Mouse (Mus musculus) neural tube, embryonic 11.5 days (tissue): ENCODE results near the gene Rps6kb1. TPM values are rescaled to one million over a fixed set of nuclear protein-coding genes. Genes with fewer than 3 reads are reported as not detected.
A peak's percentile ranks its signal among the peaks of the same experiment; 100 is the strongest.

Experiments used
- ATAC-seq: fragments of 200-750 bp; cut with Nextera tagmentation; 2 replicates; pipeline ENCODE4 v1.8.0; 2017; ENCODE audit warnings: moderate number of reproducible peaks, mild to moderate bottlenecking, moderate TSS enrichment, moderate library complexity; ENCODE audit not compliant: insufficient read depth, low FRiP score, low TSS enrichment
- DNase-seq: peaks from one replicate; pipeline ENCODE4 v3.0.0-alpha.2; 2015; ENCODE audit warnings: low spot score
- H3K27ac ChIP-seq: fragments of 300-500 bp; sonication (generic); 2 replicates; pipeline ENCODE4 v1.5.1; 2014; ENCODE audit warnings: low read depth, mild to moderate bottlenecking, low read length
- H3K27me3 ChIP-seq: fragments of 300-500 bp; sonication (generic); 2 replicates; pipeline ENCODE4 v1.6.1; 2014; ENCODE audit warnings: mild to moderate bottlenecking, low read length, mixed read lengths; ENCODE audit not compliant: control insufficient read depth, insufficient read depth
- H3K36me3 ChIP-seq: fragments of 300-500 bp; sonication (generic); 2 replicates; pipeline ENCODE4 v1.6.1; 2014; ENCODE audit warnings: mild to moderate bottlenecking, low read length, moderate library complexity, mixed read lengths; ENCODE audit not compliant: control insufficient read depth, insufficient read depth
- H3K4me1 ChIP-seq: fragments of 300-500 bp; sonication (generic); 2 replicates; pipeline ENCODE4 v1.6.1; 2014; ENCODE audit warnings: low read length, mixed read lengths; ENCODE audit not compliant: control insufficient read depth, insufficient read depth
- H3K4me2 ChIP-seq: fragments of 300-500 bp; sonication (generic); 2 replicates; pipeline ENCODE4 v1.6.1; 2014; ENCODE audit warnings: low read depth, mild to moderate bottlenecking, moderate library complexity
- H3K4me3 ChIP-seq: fragments of 300-500 bp; sonication (generic); 2 replicates; pipeline ENCODE4 v1.5.1; 2014; ENCODE audit warnings: low read depth, low read length
- H3K9ac ChIP-seq: fragments of 300-500 bp; sonication (generic); 2 replicates; pipeline ENCODE4 v1.6.1; 2014; ENCODE audit warnings: mild to moderate bottlenecking, low read length
- H3K9me3 ChIP-seq: fragments of 300-500 bp; sonication (generic); 2 replicates; pipeline ENCODE4 v1.6.1; 2016; ENCODE audit warnings: low read length; ENCODE audit not compliant: control insufficient read depth
- WGBS: fragments of 180-500 bp; shearing (Covaris S2); extraction: QIAGEN DNeasy Blood & Tissue Kit; methylation state at CpG from one replicate; pipeline ENCODE4 v1.1.7; 2014; 5-methylcytosine and 5-hydroxymethylcytosine counted together
- polyA plus RNA-seq: library from polyadenylated mRNA; unstranded; fragments of >200 nt; fragmentation: Nextera tagmentation; extraction: Ambion mirVana; gene quantifications from 2 replicates; pipeline ENCODE4 v1.2.1, GENCODE M21; 2014

Gene Rps6kb1
- polyA plus RNA-seq: 56.4 and 57.7 TPM in 2 replicates

DNA sequence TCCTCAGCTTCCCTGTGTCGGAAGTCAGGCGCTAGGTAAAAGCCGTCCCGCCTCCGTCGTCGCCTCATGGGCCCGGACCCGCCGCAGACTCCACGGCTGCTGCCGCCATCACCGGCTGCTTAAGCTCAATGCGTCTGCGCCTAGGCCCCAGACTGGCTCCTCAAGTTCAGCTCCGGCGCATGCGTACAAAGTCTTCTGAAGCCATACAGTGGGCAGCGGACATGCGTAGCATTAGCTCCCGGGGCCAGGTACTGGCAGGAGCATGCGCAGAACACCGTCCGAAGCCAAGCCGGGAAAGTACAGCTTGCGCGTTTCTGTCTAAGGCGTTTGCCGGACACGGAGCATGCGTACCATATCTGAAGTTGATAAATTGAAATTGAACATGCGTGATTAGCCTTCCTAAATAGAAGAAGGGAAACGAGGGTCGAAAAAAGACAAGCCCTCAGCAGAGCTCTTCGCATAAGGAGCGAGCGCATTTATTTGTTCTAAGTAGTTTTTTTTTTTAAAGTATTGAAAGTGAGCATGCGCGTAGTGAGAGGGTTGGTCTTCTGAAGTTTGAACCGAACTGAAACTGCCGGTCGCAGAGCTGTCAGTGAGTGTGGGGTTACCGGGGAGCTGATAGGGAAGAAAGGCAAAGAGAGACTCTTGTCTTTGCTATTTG is at the start of gene Rps6kb1, which contains the start of gene Tubd1:
Rps6kb1 (minus strand) TSS at position 167 of the 661 bp plus-strand sequence.
Tubd1 (plus strand) TSS at position 353 of the 661 bp plus-strand sequence.
- DNase-seq (peak; percentile 99), ATAC-seq (peak; percentile 93)
- Histone ChIP-seq H3K27ac (peak within 1 kb of the TSS; percentile 83), H3K4me3 (peak within 1 kb of the TSS; percentile 98), H3K9me3 (no peaks in the 10 kb centered on the region), H3K9ac (peak within 1 kb of the TSS; percentile 89), H3K27me3 (no peaks in the 10 kb centered on the region), H3K4me2 (peak within 1 kb of the TSS; percentile 74), H3K4me1 (peaks cover 2% of the 10 kb centered on the region; the same call in 1 of the 2 replicates), H3K36me3 (no peaks in the 10 kb centered on the region)
- WGBS: under 1% methylated on average over 43 of the region's 43 CpGs

DNA sequence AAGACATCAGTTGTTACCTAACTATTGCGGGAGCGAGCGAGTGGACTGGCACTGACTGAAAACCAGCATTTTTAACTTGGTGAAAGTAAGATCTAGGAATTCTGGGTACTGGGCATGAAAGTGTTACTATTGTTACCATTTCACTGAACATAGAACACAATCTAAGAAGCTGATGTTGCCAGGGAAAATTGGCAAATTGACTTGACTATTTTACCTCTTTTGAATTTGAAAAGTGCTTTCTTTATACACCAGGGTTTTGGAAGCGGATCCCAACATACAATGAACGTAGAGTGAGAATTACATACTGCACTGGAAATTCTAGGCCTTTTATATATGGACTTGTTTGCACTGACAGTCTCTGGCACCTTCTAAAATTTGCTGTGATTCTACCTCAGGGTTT is 48.8 kb upstream of the Rps6kb1 start:
- DNase-seq (no peak), ATAC-seq (no peak)
- Histone ChIP-seq H3K4me3 (no peak overlapping the region), H3K27ac (no peak overlapping the region), H3K9me3 (no peaks in the 10 kb centered on the region), H3K27me3 (no peaks in the 10 kb centered on the region), H3K36me3 (no peaks in the 10 kb centered on the region), H3K9ac (no peak overlapping the region), H3K4me2 (no peak overlapping the region), H3K4me1 (no peaks in the 10 kb centered on the region)
- WGBS: 96% methylated on average over 5 of the region's 5 CpGs

DNA sequence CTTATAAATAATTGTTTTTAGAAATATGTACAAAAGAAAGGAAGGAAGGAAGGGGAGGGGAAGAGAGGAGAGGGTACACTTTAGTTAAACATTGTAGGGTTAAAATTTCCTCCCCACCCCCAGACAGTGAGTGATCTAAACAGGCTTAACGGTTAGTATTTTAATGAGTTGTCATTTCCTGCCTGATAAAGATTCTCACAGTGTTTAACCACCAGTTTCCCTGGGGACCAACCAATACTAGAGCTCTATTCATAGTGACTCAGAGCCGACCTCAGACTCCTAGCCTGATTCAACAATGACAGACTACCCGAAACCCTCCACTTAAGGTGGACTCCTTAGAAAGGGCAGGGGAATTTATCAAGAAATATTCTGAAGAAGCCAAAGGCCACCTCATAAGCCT is 48.4 kb upstream of the Rps6kb1 start:
- H3K4me2 ChIP-seq: no peak overlapping the region
- H3K9ac ChIP-seq: no peak overlapping the region
- H3K27ac ChIP-seq: no peak overlapping the region
- no peak for ATAC-seq
- H3K4me1 ChIP-seq: no peaks in the 10 kb centered on the region
- WGBS: 43% methylated on average over 3 of the region's 3 CpGs
- H3K36me3 ChIP-seq: no peaks in the 10 kb centered on the region
- no peak for DNase-seq
- no peaks in the 10 kb centered on the region for H3K9me3 ChIP-seq
- no peak overlapping the region for H3K4me3 ChIP-seq
- H3K27me3 ChIP-seq: no peaks in the 10 kb centered on the region

DNA sequence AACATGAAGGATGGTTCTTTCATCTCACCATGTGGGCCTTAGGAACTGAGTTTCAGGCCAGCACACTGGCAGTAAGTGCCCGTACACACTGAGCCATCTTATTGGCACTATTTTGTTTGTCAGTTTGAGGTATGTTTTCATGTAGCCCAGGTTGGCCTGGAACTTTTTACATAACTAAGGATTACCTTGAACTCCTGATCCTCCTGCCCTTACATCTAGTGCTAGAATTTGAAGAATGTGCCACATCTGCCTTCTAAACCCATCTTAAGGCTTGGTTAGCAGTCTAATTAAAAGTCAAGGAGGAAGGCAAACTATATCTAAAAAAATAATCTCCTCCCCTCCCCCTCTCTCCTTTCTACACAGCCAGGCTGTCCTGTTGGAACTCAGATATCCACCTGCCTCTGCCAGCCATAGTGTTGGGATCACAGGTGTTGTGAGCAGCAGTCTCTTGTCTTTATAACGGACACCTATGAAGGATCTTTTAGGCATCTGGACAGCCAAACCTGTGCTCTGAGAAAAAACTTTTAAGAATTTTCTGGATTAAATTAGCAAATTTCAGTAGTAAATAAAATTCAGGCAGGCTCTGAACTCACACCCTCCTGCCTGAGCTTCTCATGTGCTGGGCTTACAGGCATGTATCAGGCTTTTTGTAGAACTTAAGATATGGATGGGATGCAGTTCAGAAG is 47.5 kb upstream of the Rps6kb1 start:
- no peak for ATAC-seq
- no peak overlapping the region for H3K4me3 ChIP-seq
- DNase-seq: no peak
- H3K4me1 ChIP-seq: no peaks in the 10 kb centered on the region
- H3K27me3 ChIP-seq: no peaks in the 10 kb centered on the region
- no peak overlapping the region for H3K4me2 ChIP-seq
- no peak overlapping the region for H3K9ac ChIP-seq
- H3K36me3 ChIP-seq: no peaks in the 10 kb centered on the region
- H3K27ac ChIP-seq: no peak overlapping the region
- H3K9me3 ChIP-seq: no peaks in the 10 kb centered on the region
- WGBS: 90% methylated on average over 2 of the region's 2 CpGs

DNA sequence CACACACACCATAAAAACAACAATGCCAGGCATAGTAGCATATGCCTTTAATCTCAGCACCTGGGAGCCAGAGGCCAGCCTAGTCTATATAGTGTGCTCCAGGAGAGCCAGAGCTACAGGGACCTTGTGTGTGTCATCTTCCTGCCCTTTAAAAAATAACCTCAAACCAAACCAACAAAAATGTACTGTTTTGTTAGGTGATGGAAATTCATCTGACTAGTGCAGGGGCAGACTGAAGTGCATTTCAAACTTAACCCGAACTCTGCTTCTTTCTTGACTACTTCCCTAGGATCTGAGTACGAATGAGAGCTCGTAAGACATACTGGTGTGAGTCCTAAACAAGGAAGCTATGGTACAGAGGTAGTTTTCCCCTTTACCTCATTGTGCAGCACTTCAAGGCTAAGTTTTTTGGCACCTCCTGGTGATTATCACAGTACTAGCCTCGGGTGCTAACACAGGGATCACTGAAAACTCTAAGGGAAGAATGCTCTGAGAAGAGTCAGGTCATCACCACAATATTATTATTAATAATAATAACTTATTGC is 46.8 kb upstream of the Rps6kb1 start:
- Histone ChIP-seq H3K36me3 (no peaks in the 10 kb centered on the region), H3K27me3 (no peaks in the 10 kb centered on the region), H3K4me2 (no peak overlapping the region), H3K4me1 (peaks cover 2% of the 10 kb centered on the region; the same call in 1 of the 2 replicates), H3K27ac (no peak overlapping the region), H3K4me3 (no peak overlapping the region), H3K9me3 (no peaks in the 10 kb centered on the region), H3K9ac (no peak overlapping the region)
- no peak for ATAC-seq
- 92% methylated on average over 4 of the region's 4 CpGs for WGBS
- no peak for DNase-seq

DNA sequence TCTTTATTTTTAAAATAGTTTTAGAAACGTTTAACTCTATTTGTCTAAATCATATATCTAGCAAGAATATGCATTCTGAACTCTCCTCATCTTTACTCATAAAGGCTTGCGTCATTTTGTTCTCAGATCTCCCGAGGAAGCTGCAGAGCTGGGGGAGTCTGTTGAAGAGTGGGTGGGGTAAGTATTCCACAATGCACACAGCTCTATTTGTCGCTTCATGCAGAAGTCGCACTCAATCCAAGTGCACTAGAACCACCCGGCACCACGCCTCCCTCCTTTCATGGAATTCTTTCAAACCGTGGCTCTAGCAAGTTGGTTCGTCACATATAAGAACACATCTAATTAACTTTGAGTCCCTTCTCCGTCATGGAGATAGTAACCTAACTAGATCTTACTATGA is 46.0 kb upstream of the Rps6kb1 start:
- 93% methylated on average over 10 of the region's 10 CpGs for WGBS

DNA sequence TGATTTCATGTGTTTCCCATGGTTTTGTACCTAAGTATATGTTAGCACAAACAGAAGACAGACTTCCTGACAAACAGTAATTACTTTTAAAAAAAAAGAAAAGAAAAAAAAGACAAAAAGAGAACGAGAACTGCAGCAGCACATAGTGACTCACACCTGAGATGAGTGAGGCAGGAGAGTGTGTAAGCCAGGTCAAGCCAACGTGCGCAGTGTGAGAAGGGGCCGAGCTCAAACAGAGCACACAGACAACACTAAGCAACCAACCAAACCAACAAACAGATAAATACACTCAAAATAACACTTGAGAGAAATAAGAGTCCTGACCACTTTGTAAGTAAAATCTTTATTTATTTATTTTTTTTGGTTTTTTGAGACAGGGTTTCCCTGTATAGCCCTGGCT is 45.5 kb upstream of the Rps6kb1 start:
- Histone ChIP-seq H3K36me3 (no peaks in the 10 kb centered on the region), H3K4me2 (no peak overlapping the region), H3K9me3 (no peaks in the 10 kb centered on the region), H3K27me3 (no peaks in the 10 kb centered on the region), H3K4me3 (no peak overlapping the region), H3K4me1 (peaks cover 2% of the 10 kb centered on the region; the same call in 1 of the 2 replicates), H3K27ac (no peak overlapping the region), H3K9ac (no peak overlapping the region)
- DNase-seq (no peak), ATAC-seq (no peak)
- 96% methylated on average over 4 of the region's 4 CpGs for WGBS

More for the DNA sequence above, 46.0 kb upstream of the Rps6kb1 start:
- Histone ChIP-seq H3K4me2 (no peak overlapping the region), H3K27me3 (no peaks in the 10 kb centered on the region), H3K9me3 (no peaks in the 10 kb centered on the region), H3K36me3 (no peaks in the 10 kb centered on the region), H3K9ac (no peak overlapping the region), H3K4me1 (peaks cover 2% of the 10 kb centered on the region; the same call in 1 of the 2 replicates), H3K4me3 (no peak overlapping the region), H3K27ac (no peak overlapping the region)
- ATAC-seq (no peak), DNase-seq (no peak)

DNA sequence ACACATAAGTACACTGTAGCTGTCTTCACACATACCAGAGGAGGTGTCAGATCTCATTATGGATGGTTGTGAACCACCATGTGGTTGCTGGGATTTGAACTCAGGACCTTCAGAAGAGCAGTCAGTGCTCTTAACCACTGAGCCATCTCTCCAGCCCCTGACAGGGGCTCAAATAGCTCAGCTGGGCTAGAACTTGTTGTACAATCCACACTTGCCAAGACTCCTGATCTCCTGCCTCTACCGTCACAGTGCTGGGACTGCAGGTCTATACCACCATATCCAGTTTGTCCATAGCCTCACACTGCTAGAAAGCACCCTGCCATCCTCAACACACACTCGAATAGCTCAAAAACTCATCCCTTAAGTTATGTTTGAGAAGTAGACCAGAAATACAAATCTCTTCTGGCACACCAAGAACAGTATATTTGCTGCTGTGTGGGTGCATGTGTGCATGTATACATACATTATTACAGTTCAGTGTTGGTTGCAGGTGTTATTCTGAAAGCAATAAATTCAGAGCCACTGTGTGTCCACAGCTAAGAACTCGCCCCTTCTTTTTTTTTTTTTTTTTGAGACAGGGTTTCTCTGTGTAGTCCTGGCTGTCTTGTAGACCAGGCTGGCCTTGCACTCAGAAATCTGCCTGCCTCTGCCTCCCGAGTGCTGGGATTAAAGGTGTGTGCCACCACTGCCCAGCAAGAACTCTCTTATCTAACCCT is 44.1 kb upstream of the Rps6kb1 start:
- Histone ChIP-seq H3K36me3 (no peaks in the 10 kb centered on the region), H3K4me1 (peaks cover 2% of the 10 kb centered on the region; the same call in 1 of the 2 replicates), H3K4me2 (no peak overlapping the region), H3K27ac (no peak overlapping the region), H3K27me3 (no peaks in the 10 kb centered on the region), H3K4me3 (no peak overlapping the region), H3K9me3 (no peaks in the 10 kb centered on the region), H3K9ac (no peak overlapping the region)
- no peak for ATAC-seq
- WGBS: 91% methylated on average over 4 of the region's 4 CpGs
- DNase-seq: no peak
